Mouse (Mus musculus) forelimb bud, embryonic 11.5 days (tissue): ENCODE results near the gene Hist1h2bk.
"Not testable (repeated sequence)": the region's sequence is repeated elsewhere in the genome, so short reads cannot be mapped to it uniquely, and the experiment has no call there.

ENCODE experiments used
- DNase-seq: peaks from one replicate; pipeline ENCODE4 v3.0.0-alpha.2; 2012; ENCODE audit warnings: low read depth, low spot score

Hist1h2bk gene

GRCm38 (mm10) chr13:22040464-22041141 is 4.9 kb downstream of the Hist1h2bk start:
- peak; percentile 61 for DNase-seq

- DNase-seq: peak; percentile 97
Measured at GRCm38 (mm10) chr13:22041142-22041536, 5.5 kb downstream of the Hist1h2bk start, which contains the start of gene Hist1h4i. Gene Hist1h4i, minus strand, starts transcription at chr13:22041362.

- peak; percentile 58 for DNase-seq
Measured at GRCm38 (mm10) chr13:22041651-22042567, 6.2 kb downstream of the Hist1h2bk start.

GRCm38 (mm10) chr13:22042568-22043502 is 7.2 kb downstream of the Hist1h2bk start, which contains the start of the genes Hist1h2ag and Hist1h2bj:
Gene Hist1h2ag, minus strand, starts transcription at chr13:22042944.
Gene Hist1h2bj, plus strand, starts transcription at chr13:22043214.
- DNase-seq: peak; percentile 100

GRCm38 (mm10) chr13:22043503-22044431 is 8.1 kb downstream of the Hist1h2bk start:
- peak; percentile 76 for DNase-seq

GRCm38 (mm10) chr13:22044432-22045155 is 8.9 kb downstream of the Hist1h2bk start:
- no peak for DNase-seq

GRCm38 (mm10) chr13:22045311-22045710 is 9.6 kb downstream of the Hist1h2bk start:
- DNase-seq: no peak

GRCm38 (mm10) chr13:22049041-22049440 is 13.4 kb downstream of the Hist1h2bk start:
- DNase-seq: no peak

- peak; percentile 90 for DNase-seq
Measured at GRCm38 (mm10) chr13:22049737-22050440, 14.2 kb downstream of the Hist1h2bk start.

GRCm38 (mm10) chr13:22050591-22051522 is 15.2 kb downstream of the Hist1h2bk start:
- peak; percentile 92 for DNase-seq

- no peak for DNase-seq
Measured at GRCm38 (mm10) chr13:22051523-22051859, 15.8 kb downstream of the Hist1h2bk start.

GRCm38 (mm10) chr13:22053754-22054153 is 18.1 kb downstream of the Hist1h2bk start:
- DNase-seq: no peak

- DNase-seq: no peak
Measured at GRCm38 (mm10) chr13:22061422-22061821, 25.8 kb downstream of the Hist1h2bk start.

GRCm38 (mm10) chr13:22063468-22063867 is 27.8 kb downstream of the Hist1h2bk start:
- DNase-seq: no peak

GRCm38 (mm10) chr13:22084140-22084539 is 48.5 kb downstream of the Hist1h2bk start, which contains the start of gene Vmn1r188:
Gene Vmn1r188, plus strand, starts transcription at chr13:22084440.
- DNase-seq: not testable (repeated sequence)
